Mouse (Mus musculus) kidney, adult 2 months (tissue): ENCODE measurements at regions not wholly inside any gene's neighbourhood (a gene's known extent, or its start where the extent isn't known, plus 50 kb on each side); places are given as distances from the start of the nearest gene placed in this dataset.

Experiments
- CTCF ChIP-seq: fragments of 200-500 bp; conservative IDR thresholded peaks from 2 replicates; pipeline ENCODE4 v1.5.1; 2011; ENCODE audit warnings: low read depth, mild to moderate bottlenecking, control low read depth, low read length, moderate library complexity, mixed read lengths; ENCODE audit not compliant: insufficient read depth, insufficient read length
- POLR2A ChIP-seq: fragments of 200-500 bp; IDR thresholded peaks from one replicate; pipeline ENCODE4 v1.6.1; 2011; ENCODE audit warnings: low read depth, low read length, control low read depth

- TF ChIP-seq POLR2A (no peak), CTCF (no peak)
These were observed 264.3 kb downstream of the Spry2 start for GRCm38 (mm10) chr14:105632335-105632734.
